Mouse (Mus musculus) kidney, postnatal 14 days (tissue): ENCODE data around the gene Etfa.

Experiments used
- DNase-seq: peaks from one replicate; pipeline ENCODE4 v3.0.0; 2022; ENCODE audit warnings: mixed read lengths

The Etfa gene

GRCm38 (mm10) chr9:55510651-55511235 lies 1.3 kb downstream of the Etfa start:
- no peak for DNase-seq

DNA sequence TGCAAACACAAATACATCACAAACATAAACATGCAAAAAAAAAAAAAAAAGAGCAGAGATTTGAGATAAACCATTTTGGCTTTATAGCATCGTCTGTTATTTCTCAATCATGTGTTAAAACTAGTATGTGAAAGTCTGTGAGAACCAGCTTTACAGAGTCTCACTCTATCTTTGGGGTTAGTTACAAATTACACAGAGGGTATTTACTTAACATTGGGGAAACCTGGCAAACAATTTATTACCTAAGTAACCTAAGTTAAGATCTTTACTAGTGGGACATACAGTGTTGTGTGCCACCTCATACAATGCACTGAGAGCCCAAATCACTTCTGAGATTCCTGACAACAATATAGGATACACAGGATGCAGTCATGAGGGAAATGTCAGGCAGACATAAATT lies 2.3 kb downstream of the Etfa start:
- DNase-seq, result no peak

GRCm38 (mm10) chr9:55508701-55509100 lies 3.3 kb downstream of the Etfa start:
- DNase-seq, result no peak

DNA sequence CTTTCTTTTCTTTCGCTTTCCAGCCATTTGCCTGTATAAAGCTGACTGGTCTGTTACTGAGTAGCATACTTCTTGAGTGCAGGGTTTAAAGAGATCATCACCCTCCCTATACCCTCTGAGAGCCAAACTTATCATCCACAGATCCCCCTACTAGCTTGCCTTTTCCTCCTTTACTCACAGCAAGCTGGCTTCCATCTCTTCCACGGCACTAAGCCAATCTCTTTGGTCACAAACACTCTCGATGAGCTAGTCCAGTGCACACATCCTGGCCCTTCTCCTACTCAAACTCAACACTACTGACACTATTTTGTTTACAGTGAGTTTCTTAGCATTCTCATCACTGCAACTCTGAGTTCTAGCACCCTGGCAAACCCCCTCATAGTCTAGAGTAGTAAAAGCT lies 4.1 kb downstream of the Etfa start:
- DNase-seq, result no peak

- DNase-seq, result peak; percentile 57
Measured at GRCm38 (mm10) chr9:55482116-55482515, 29.9 kb downstream of the Etfa start.

GRCm38 (mm10) chr9:55478699-55479098 lies 33.3 kb downstream of the Etfa start:
- no peak for DNase-seq

GRCm38 (mm10) chr9:55476084-55476483 lies 36.0 kb downstream of the Etfa start:
- DNase-seq, result no peak

GRCm38 (mm10) chr9:55468397-55468796 lies 43.6 kb downstream of the Etfa start:
- DNase-seq, result no peak

- no peak for DNase-seq
Measured at GRCm38 (mm10) chr9:55453366-55453765, 58.7 kb downstream of the Etfa start.

GRCm38 (mm10) chr9:55452906-55453305 lies 59.1 kb downstream of the Etfa start:
- no peak for DNase-seq

DNA sequence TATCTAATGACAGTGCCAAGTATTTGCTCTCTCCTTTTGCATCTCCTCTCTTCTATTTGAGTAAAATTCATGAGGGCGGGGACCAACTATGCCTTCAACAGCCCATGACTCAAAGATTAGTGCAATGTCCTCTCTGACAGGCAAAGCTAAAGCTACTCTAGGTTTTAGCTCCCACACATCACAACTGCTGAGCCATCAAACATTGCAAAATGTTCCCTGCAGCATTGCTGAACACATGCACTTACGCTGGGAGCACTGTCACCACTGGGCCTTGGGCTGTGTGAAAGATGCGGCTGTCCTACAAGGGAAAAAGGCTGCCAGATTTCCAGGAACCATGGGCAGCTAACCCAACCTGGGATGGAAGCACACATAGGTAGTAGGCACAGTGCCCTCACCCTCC lies 60.6 kb downstream of the Etfa start:
- no peak for DNase-seq

GRCm38 (mm10) chr9:55450035-55450434 lies 62.0 kb downstream of the Etfa start:
- no peak for DNase-seq

GRCm38 (mm10) chr9:55449108-55449507 lies 62.9 kb downstream of the Etfa start:
- DNase-seq, result no peak

GRCm38 (mm10) chr9:55447509-55447908 lies 64.5 kb downstream of the Etfa start:
- no peak for DNase-seq

DNA sequence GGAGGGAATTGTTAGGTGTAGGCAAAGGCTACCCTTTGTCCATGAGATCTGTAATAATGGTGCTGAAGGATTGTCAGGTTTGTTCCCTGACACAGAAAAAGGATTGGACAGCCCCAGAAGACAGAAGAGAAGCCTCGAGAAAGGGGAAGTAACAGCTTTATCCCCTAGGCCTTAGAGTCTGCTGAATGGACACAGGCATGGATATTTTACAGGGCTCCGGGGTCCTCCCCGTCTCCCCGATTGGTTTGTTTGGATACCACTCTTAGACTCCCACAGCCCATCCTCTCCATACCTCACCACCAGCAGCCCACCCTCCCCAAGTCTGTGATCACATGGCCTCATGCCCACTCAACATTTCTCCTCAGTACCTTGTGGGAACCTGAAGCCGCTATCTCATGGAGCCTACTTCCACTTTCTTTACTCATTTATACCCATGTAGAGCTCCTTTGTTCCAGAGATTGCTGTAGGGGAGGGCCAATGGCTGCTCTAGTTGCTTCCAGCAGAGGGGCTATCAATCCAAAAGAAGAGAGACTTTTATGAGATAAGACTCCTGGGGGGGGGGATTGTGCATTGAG lies 72.8 kb downstream of the Etfa start:
- DNase-seq, result no peak

DNA sequence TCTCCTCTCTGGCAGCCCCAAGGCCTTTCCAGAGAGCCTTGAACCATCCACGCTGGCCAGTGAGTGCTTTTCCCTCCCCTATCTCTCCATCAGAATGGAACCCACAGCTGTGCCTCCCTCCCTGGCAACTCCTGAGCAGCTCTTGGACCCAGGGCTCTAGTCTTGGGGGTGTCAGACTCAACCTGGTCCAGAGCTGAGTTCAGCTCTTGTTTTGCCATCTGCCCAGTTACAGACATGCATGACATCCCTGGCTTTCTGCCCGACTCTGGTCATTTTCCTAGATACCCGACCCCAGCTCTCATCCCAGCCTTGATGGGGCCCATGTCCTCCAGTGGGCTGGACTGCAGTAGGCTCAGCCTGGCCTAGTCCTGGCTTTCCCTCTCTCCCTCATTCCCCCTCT lies 73.6 kb downstream of the Etfa start:
- DNase-seq, result no peak

DNA sequence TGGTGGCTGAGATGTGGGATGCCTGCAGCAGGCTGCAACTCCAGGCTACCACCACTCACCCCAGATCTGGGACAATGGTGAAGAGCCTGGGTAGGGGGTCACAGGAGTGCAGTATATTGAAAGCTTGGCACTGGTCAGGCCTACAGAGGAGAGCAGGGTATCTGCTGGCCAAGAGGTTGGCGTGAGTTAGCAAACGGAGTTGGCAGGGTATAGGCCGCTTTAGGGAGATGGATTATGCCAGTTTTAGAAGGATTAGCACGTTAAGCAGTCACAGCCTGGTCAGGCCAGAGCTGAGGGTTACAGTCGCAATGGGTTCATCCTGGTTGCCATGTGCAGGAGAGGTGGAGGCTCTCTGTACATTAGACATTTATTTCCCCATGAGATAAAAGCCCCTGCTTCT lies 78.2 kb downstream of the Etfa start:
- DNase-seq, result no peak

DNA sequence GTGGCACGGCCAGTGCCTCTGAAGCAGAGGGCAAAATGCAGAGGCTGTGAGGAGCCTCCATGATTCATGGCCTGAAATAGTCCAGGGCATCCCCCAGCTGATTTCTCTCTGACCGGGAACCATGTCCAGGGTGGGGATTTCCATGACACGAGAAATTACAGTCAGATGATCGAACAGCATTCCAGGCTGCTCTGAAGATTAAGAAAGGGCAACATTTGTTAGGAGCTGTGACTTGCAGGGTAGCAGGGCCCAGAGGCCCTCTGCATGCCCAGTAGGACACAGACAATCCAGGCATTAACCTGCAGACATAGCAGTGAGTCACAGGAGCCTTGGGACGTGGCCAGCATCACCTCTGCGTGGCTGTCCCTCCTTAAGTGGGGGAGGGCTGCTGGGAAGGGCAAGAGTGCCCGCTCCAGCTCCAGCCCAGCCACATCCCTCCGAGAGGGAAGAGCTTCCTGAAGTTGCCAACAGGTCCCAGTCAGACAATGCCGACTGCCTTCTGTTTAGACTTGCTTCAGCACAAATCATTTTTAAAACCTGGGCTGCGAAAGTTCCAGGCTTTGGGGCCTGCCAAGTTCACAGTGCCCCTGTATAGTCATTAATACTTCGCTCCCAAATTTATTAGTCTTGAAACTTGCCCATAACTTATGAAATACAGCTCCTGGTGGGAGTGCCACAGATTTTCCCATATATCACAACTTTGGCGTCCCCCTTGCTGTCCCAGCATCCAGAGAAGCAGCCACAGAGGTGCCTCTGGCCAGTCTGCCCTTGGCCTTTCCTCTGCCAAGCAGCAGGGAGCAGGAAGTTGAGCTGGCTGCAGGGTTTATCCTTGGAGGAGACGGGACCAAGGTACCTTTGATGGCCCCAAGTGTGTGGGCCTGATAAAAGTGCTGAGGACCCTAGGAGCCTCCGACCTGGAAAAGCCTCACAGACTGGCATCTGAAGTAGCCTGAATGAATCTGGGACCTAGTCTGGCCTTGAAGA lies 79.4 kb downstream of the Etfa start:
- no peak for DNase-seq

DNA sequence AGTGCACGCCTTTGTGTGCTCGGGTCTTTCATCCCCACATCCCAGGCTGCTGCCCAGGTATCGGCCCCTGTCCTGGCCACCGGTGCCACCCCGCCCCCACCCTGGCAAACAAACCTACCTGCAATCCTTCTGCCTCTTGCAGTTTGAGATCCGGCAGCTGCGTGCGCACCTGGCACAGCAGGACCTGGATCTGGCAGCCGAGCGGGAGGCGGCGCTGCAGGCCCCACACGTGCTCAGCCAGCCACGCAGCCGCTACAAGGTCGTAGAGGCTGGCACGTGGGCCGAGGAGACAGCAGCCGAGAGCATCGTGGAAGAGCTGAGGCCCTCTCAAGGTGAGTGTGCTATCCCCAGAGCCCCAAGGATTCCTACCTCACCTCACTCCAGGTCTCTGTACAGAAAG lies 81.9 kb downstream of the Etfa start:
- DNase-seq, result peak; percentile 45

- peak; percentile 87 for DNase-seq
Measured at GRCm38 (mm10) chr9:55429242-55429975, 82.6 kb downstream of the Etfa start.

DNA sequence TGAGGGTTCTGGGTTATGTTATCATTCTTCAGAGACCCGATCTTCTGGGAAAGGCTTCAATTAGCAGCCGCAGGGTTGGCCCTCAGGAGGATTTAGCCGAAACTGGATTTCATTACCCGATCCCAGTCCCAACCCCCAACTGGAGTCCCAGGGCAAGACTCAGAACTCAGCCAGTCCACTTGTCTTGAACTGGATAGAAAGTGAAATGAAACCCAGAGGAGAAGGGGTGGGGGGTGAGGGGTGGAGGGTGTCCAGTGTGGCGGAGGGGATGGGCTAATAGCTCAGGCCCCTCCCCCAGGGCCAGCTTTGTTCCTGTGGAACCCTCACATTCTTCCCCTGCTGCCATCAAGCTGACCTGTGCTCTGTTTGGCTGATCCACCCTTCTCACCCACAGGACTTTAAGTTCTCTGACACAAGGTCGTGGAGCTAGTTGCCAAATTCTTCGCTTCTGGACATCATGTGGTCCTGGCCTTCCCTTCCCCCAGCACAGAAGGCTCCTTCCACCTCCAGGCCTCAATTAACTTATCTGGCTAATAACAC lies 86.7 kb downstream of the Etfa start:
- no peak for DNase-seq

GRCm38 (mm10) chr9:55423451-55424424 lies 88.3 kb downstream of the Etfa start:
- DNase-seq, result peak; percentile 27
